Mouse (Mus musculus) lung, embryonic 14.5 days (tissue): ENCODE results near the gene Map3k5. TPM values are rescaled to one million over a fixed set of nuclear protein-coding genes. Genes with fewer than 3 reads are reported as not detected.

Experiments used
- ATAC-seq: fragments of 200-750 bp; cut with Nextera tagmentation; 2 replicates; pipeline ENCODE4 v1.8.0; 2017; ENCODE audit warnings: mild to moderate bottlenecking, moderate TSS enrichment, moderate library complexity; ENCODE audit not compliant: insufficient read depth
- DNase-seq: peaks from one replicate; pipeline ENCODE4 v3.0.0-alpha.2; 2015
- H3K27ac ChIP-seq: fragments of 300-500 bp; sonication (generic); 2 replicates; pipeline ENCODE4 v1.5.1; 2014; ENCODE audit warnings: low read depth, mild to moderate bottlenecking, moderate library complexity
- H3K27me3 ChIP-seq: fragments of 300-500 bp; sonication (generic); 2 replicates; pipeline ENCODE4 v1.6.1; 2014; ENCODE audit warnings: low read length, control low read depth; ENCODE audit not compliant: insufficient read depth
- H3K36me3 ChIP-seq: fragments of 300-500 bp; sonication (generic); 2 replicates; pipeline ENCODE4 v1.6.1; 2014; ENCODE audit warnings: control low read depth; ENCODE audit not compliant: insufficient read depth
- H3K4me1 ChIP-seq: fragments of 300-500 bp; sonication (generic); 2 replicates; pipeline ENCODE4 v1.6.1; 2014; ENCODE audit warnings: antibody characterized with exemption, control low read depth; ENCODE audit not compliant: insufficient read depth
- H3K4me2 ChIP-seq: fragments of 300-500 bp; sonication (generic); 2 replicates; pipeline ENCODE4 v1.6.1; 2014; ENCODE audit warnings: mild to moderate bottlenecking
- H3K4me3 ChIP-seq: fragments of 300-500 bp; sonication (generic); 2 replicates; pipeline ENCODE4 v1.5.1; 2014; ENCODE audit warnings: low read depth, low read length
- H3K9ac ChIP-seq: fragments of 300-500 bp; sonication (generic); 2 replicates; pipeline ENCODE4 v1.6.1; 2014
- H3K9me3 ChIP-seq: fragments of 300-500 bp; sonication (generic); 2 replicates; pipeline ENCODE4 v1.6.1; 2016; ENCODE audit warnings: low read depth, low read length, control low read depth
- CTCF ChIP-seq: IDR thresholded peaks from 2 replicates; pipeline ENCODE4 v1.5.1; 2016; ENCODE audit warnings: antibody characterized with exemption, low read depth
- WGBS: fragments of 180-500 bp; shearing (Covaris S2); extraction: QIAGEN DNeasy Blood & Tissue Kit; methylation state at CpG from one replicate; pipeline ENCODE4 v1.1.7; 2014; 5-methylcytosine and 5-hydroxymethylcytosine counted together
- polyA plus RNA-seq: library from polyadenylated mRNA; unstranded; fragments of >200 nt; fragmentation: Nextera tagmentation; extraction: Ambion mirVana; gene quantifications from 2 replicates; pipeline ENCODE4 v1.2.1, GENCODE M21; 2014

Gene Map3k5
- polyA plus RNA-seq, 1 experiment from 2014 or later, result 2.5 TPM

DNA sequence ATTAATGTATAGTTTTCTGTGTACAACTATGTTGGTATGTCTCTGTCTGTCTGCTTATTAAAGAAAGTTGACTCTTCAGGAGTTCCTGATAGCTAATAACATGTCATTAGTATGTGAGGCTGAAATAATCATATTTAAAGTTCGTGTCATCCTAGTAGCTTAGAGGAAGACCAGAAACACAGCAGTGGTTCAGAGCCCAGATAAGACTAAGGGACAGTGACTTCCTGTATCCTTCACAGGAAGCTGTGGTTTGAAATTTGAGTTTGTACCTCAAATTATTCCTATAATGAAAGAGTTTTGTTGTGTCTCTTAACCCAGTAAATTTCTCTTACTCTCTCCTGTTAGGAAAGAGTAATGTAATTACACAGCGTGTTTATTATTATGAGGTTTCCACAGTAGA lies 102.1 kb downstream of the Map3k5 start:
- Histone ChIP-seq H3K27ac (no peak overlapping the region), H3K4me2 (no peak overlapping the region), H3K36me3 (no peaks in the 10 kb centered on the region), H3K4me1 (0 out of 2 replicates have a peak, but pooled peaks cover 2% of the 10 kb centered on the region), H3K27me3 (no peaks in the 10 kb centered on the region), H3K9me3 (no peaks in the 10 kb centered on the region), H3K4me3 (no peak overlapping the region), H3K9ac (no peak overlapping the region)
- 75% methylated on average over 2 of the region's 2 CpGs for WGBS
- no peak for TF ChIP-seq CTCF
- no peak for DNase-seq
- ATAC-seq, result no peak

DNA sequence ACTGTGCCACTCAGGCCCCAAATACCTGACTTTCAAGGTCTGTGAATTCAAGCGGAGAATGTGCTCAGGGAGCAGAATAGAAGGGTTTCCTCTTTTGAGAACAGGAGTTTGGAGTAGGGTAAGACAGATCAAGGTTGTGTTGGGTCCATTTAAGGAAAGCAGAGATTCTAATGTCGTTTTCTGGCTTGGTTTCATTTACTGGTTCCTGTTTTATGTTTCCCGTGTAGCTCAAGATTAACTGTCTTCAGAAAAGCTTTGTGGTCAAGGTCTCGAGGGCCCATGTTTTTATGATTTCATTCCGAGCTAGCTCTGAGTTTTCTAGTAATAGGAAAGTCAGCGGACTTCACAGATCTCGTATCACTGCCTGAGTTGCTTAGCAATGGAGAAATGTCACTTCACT lies 102.6 kb downstream of the Map3k5 start:
- no peak for TF ChIP-seq CTCF
- 83% methylated on average over 7 of the region's 7 CpGs for WGBS
- no peak for ATAC-seq
- Histone ChIP-seq H3K9me3 (no peaks in the 10 kb centered on the region), H3K4me2 (no peak overlapping the region), H3K9ac (no peak overlapping the region), H3K27me3 (no peaks in the 10 kb centered on the region), H3K4me3 (no peak overlapping the region), H3K4me1 (0 out of 2 replicates have a peak, but pooled peaks cover 2% of the 10 kb centered on the region), H3K27ac (no peak overlapping the region), H3K36me3 (no peaks in the 10 kb centered on the region)
- DNase-seq, result no peak

- no peak overlapping the region for H3K4me3 ChIP-seq
- no peaks in the 10 kb centered on the region for H3K9me3 ChIP-seq
- H3K4me1 ChIP-seq, result 0 out of 2 replicates have a peak, but pooled peaks cover 2% of the 10 kb centered on the region
- no peaks in the 10 kb centered on the region for H3K36me3 ChIP-seq
- 84% methylated on average over 3 of the region's 3 CpGs for WGBS
- H3K9ac ChIP-seq, result no peak overlapping the region
- H3K27ac ChIP-seq, result no peak overlapping the region
- DNase-seq (no peak), ATAC-seq (no peak)
- no peak for TF ChIP-seq CTCF
- no peaks in the 10 kb centered on the region for H3K27me3 ChIP-seq
- H3K4me2 ChIP-seq, result no peak overlapping the region
Observed at GRCm38 (mm10) chr10:20039531-20039930, 105.3 kb downstream of the Map3k5 start.

GRCm38 (mm10) chr10:20040116-20040515 lies 105.8 kb downstream of the Map3k5 start:
- Histone ChIP-seq H3K27ac (no peak overlapping the region), H3K36me3 (no peaks in the 10 kb centered on the region), H3K9ac (no peak overlapping the region), H3K4me3 (no peak overlapping the region), H3K9me3 (no peaks in the 10 kb centered on the region), H3K4me1 (0 out of 2 replicates have a peak, but pooled peaks cover 2% of the 10 kb centered on the region), H3K27me3 (no peaks in the 10 kb centered on the region), H3K4me2 (no peak overlapping the region)
- peak; percentile 52; the same call in 1 of the 2 replicates for ATAC-seq
- 34% methylated on average over 7 of the region's 7 CpGs for WGBS
- peak; percentile 51 for DNase-seq
- no peak for TF ChIP-seq CTCF

DNA sequence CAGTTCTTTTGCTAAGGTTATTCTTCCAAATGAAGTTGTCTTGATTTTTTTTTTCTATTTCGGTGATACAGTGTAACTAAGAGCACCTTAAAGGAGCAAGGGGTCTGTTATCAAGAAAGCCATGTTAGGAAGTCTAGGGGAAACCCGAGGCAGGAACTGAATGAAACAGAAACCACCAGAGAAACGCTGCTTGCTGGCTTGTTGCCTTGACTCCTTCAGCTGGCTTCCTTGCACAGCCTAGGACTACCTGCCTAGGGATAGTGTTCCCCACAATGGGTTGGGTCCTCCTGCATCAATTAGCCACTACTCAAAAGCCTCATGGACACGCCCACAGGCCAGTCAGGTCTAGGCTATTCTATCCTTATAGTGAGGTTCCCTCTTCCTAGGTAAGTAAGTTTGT lies 106.4 kb downstream of the Map3k5 start:
- WGBS, result 67% methylated on average over 4 of the region's 4 CpGs
- no peak for TF ChIP-seq CTCF

DNA sequence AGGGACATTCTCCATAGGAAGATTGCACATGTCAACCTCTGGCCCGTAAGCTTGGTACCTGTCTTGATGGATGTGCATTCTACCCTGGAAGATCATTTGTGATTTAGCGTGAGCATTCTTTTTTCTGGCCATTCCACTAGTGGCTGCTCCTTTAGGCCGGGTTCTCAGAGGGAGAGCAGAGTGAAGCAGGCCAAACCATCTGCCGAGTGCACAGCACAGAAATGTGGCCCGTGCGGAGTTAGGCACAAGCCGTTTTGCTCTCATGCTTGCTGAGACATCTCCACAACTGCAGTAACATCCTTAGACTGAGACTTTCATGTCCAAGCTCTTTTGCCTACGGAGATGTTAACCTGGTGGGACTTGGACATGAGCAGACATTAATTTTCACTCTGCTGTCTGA lies 107.8 kb downstream of the Map3k5 start:
- DNase-seq (no peak), ATAC-seq (no peak)
- Histone ChIP-seq H3K4me3 (no peak overlapping the region), H3K9me3 (no peaks in the 10 kb centered on the region), H3K27ac (no peak overlapping the region), H3K9ac (no peak overlapping the region), H3K27me3 (no peaks in the 10 kb centered on the region), H3K4me1 (peaks cover 10% of the 10 kb centered on the region), H3K4me2 (no peak overlapping the region), H3K36me3 (no peaks in the 10 kb centered on the region)
- 91% methylated on average over 8 of the region's 8 CpGs for WGBS
- TF ChIP-seq CTCF, result no peak

More for the DNA sequence above, 106.4 kb downstream of the Map3k5 start:
- no peaks in the 10 kb centered on the region for H3K27me3 ChIP-seq
- H3K9me3 ChIP-seq, result no peaks in the 10 kb centered on the region
- no peak overlapping the region for H3K9ac ChIP-seq
- ATAC-seq (no peak), DNase-seq (no peak)
- H3K4me3 ChIP-seq, result no peak overlapping the region
- no peak overlapping the region for H3K4me2 ChIP-seq
- H3K4me1 ChIP-seq, result peaks cover 5% of the 10 kb centered on the region; the same call in 1 of the 2 replicates
- no peaks in the 10 kb centered on the region for H3K36me3 ChIP-seq
- no peak overlapping the region for H3K27ac ChIP-seq

GRCm38 (mm10) chr10:20044051-20044450 lies 109.8 kb downstream of the Map3k5 start:
- 90% methylated on average over 2 of the region's 2 CpGs for WGBS
- TF ChIP-seq CTCF, result no peak
- Histone ChIP-seq H3K27ac (no peak overlapping the region), H3K36me3 (no peaks in the 10 kb centered on the region), H3K4me1 (peaks cover 10% of the 10 kb centered on the region), H3K27me3 (no peaks in the 10 kb centered on the region), H3K4me2 (no peak overlapping the region), H3K4me3 (no peak overlapping the region), H3K9ac (no peak overlapping the region), H3K9me3 (no peaks in the 10 kb centered on the region)
- no peak for ATAC-seq
- no peak for DNase-seq
